Mouse (Mus musculus) adipose tissue, adult 10 weeks (tissue): Measurements from ENCODE around the gene Adam3. TPM values are rescaled to one million over a fixed set of nuclear protein-coding genes. Genes with fewer than 3 reads are reported as not detected.

Source experiments
- polyA plus RNA-seq: library from polyadenylated mRNA; stranded (reverse); fragments of 350-450 nt; fragmentation: Illumina TruSeq; extraction: RNeasy Lipid Tissue Mini Kit (QIAGEN cat#74804); gene quantifications from one replicate; pipeline ENCODE4 v1.2.3, GENCODE M21; 2014; ENCODE audit warnings: low read depth, low replicate concordance

The Adam3 gene
- 20.3 TPM for polyA plus RNA-seq

GRCm38 (mm10) chr8:24725630-24726029 is at the start of gene Adam3:
Adam3 (minus strand) TSS chr8:24725852.

Other genes starting within 250 kb of the Adam3 start
- 15.5 TPM for gene Adam5, start 98.5 kb upstream of the Adam3 start, polyA plus RNA-seq